19 mouse cellular contexts compared by ENCODE assay signal in the genomic region with DNA sequence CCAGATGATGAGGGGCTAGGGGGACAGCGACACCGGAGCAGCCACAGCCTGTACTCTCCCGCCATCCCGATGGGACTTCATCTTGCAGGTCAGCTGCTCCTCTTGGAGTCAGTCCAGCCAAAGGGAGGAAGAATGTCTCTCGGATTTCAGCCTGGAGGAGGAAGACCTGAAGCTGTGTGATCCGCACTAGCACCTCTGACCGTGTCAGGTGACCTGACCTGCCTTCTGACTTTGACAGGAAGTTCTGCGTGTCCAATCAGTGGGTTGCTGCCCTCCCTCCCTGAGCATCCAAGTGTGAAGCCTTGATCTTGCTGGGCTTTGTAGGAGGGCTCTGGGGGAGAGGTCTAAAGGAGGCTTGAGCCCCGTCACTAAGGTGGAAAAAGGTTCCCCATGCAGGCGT. TPM values are rescaled to one million over a fixed set of nuclear protein-coding genes. Genes with fewer than 3 reads are reported as not detected.
"Had no signal": no experiment of that assay in that cellular context is flagged by ENCODE, and none has a peak within 500 bp of the region (broad histone marks: within the 10 kb centered on the region; RNA-seq: fewer than 3 reads in every experiment).

No protein-coding gene starts in this region.

- ATAC-seq: intestine, embryonic 15.5 days; lung, postnatal 0 days; midbrain, embryonic 13.5 days had no signal

- H3K4me3 ChIP-seq: intestine, embryonic 15.5 days; liver, embryonic 15.5 days; midbrain, embryonic 13.5 days; neural tube, embryonic 15.5 days had no signal

- H3K9ac ChIP-seq: intestine, embryonic 15.5 days; liver, embryonic 15.5 days; midbrain, embryonic 13.5 days; neural tube, embryonic 15.5 days had no signal

- DNase-seq: left cerebral cortex, postnatal 4 days; lung, adult 2 months; lung, postnatal 36 days; thymus, adult 18-20 months; thymus, postnatal 14 days had no signal

- H3K4me1 ChIP-seq: intestine, embryonic 15.5 days; midbrain, embryonic 13.5 days had no signal

- H3K36me3 ChIP-seq: intestine, embryonic 15.5 days; neural tube, embryonic 15.5 days had no signal

- H3K9me3 ChIP-seq: intestine, embryonic 15.5 days; liver, embryonic 15.5 days; midbrain, embryonic 13.5 days; neural tube, embryonic 15.5 days had no signal

- H3K27ac ChIP-seq: intestine, embryonic 15.5 days; liver, embryonic 15.5 days; midbrain, embryonic 13.5 days; neural tube, embryonic 15.5 days had no signal

- H3K4me2 ChIP-seq: intestine, embryonic 15.5 days; liver, embryonic 11.5 days; liver, embryonic 15.5 days; midbrain, embryonic 13.5 days; neural tube, embryonic 15.5 days had no signal

- H3K27me3 ChIP-seq: intestine, embryonic 15.5 days; midbrain, embryonic 13.5 days; neural tube, embryonic 15.5 days had no signal

RNA-seq across cellular contexts. Expression of a gene that starts 36.6 kb away (rescaled TPM):
- total RNA-seq: layer of hippocampus, postnatal 25 days; left cerebral cortex, adult 8-10 months; left cerebral cortex, postnatal 4 days; megakaryocyte progenitor cell, adult 5-6 weeks; midbrain, postnatal 0 days had no signal
- polyA plus RNA-seq: intestine, embryonic 15.5 days; limb, embryonic 14.5 days; liver, embryonic 11.5 days; lung, adult 2 months; lung, postnatal 0 days; midbrain, embryonic 13.5 days; midbrain, postnatal 0 days; neural tube, embryonic 11.5 days; neural tube, embryonic 15.5 days; stomach, embryonic 14.5 days; urinary bladder, adult 2 months had no signal
